Comparison of ENCODE assay signal across 16 mouse cellular contexts in genomic region chr11:74974615-74975014, GRCm38 (mm10).
"Had no signal": no experiment of that assay in that cellular context is flagged by ENCODE, and none has a peak within 500 bp of the region (broad histone marks: within the 10 kb centered on the region; RNA-seq: fewer than 3 reads in every experiment).

No protein-coding gene starts in this region.

- H3K36me3 ChIP-seq: stomach, embryonic 15.5 days had no signal

- H3K27me3 ChIP-seq: neural tube, embryonic 13.5 days; neural tube, embryonic 15.5 days; stomach, embryonic 15.5 days had no signal

- DNase-seq: retina, postnatal 1 day; right cerebral cortex, adult 18-20 months; right cerebral cortex, postnatal 14 days; right cerebral cortex, postnatal 25 days; right cerebral cortex, postnatal 4 days; spleen, adult 18-20 months; thymus, adult 18-20 months; thymus, adult 2 months; thymus, postnatal 14 days; thymus, postnatal 25 days; thymus, postnatal 36 days; thymus, postnatal 4 days had no signal

- H3K9ac ChIP-seq: neural tube, embryonic 13.5 days; neural tube, embryonic 15.5 days; stomach, embryonic 15.5 days had no signal

- H3K9me3 ChIP-seq: neural tube, embryonic 13.5 days; neural tube, embryonic 15.5 days; stomach, embryonic 15.5 days had no signal

- H3K27ac ChIP-seq: neural tube, embryonic 13.5 days; neural tube, embryonic 15.5 days; stomach, embryonic 15.5 days; stomach, postnatal 0 days had no signal

- H3K4me2 ChIP-seq: neural tube, embryonic 13.5 days; neural tube, embryonic 15.5 days; stomach, embryonic 15.5 days had no signal

- H3K4me3 ChIP-seq: neural tube, embryonic 13.5 days; neural tube, embryonic 15.5 days; stomach, embryonic 15.5 days had no signal

- H3K4me1 ChIP-seq: neural tube, embryonic 13.5 days; neural tube, embryonic 15.5 days; stomach, embryonic 15.5 days had no signal
